Mouse (Mus musculus): ENCODE data around the gene Naxd. TPM values are rescaled to one million over a fixed set of nuclear protein-coding genes. Genes with fewer than 3 reads are reported as not detected.
A peak's percentile ranks its signal among the peaks of the same experiment; 100 is the strongest.
"Not testable (repeated sequence)": the region's sequence is repeated elsewhere in the genome, so short reads cannot be mapped to it uniquely, and the experiment has no call there.

The Naxd gene
- polyA plus RNA-seq, 1 experiment from 2014 or later = 94.4 TPM

DNA sequence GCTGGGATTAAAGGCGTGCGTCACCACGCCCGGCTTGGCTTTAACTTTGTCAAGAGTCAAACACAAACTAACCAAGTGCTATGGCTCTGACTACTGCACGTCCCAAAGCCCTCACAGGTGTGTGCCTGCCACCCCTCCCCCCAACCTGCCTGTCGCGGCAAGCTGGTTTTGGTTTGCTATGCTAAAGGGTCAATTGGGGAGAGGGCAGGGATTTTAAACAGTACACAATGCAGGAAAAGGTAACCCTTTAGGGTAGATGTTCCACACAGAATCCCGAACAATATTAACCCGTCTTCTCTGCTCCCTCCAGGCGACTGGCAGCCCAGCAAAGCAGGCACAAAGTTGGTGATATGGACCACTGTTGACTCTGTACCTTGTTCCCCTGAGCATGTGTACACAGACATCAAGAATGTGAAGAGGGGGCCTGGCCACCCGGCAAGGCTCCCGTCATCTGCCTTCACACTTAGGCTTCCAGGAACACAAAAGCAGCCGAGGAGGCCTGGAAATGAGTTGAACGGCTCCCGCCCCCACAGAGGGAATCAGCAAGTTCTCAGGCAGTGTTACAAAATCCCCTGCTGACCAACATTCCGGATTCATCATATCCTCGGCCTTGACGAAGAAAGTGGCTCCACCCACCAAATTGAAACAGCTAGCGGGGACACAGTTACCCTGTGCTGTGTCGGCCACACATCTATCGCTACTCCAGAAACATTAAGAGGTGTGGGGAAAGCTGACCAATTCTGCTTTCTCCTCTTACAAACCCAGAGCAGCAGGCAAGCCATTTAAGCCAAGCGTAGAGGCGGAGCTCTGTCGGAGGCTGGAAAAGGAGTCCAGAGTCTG, 20.7 kb upstream of the Naxd start:
- WGBS = 9% methylated on average over 24 of the region's 24 CpGs
- Histone ChIP-seq H3K9ac (0 out of 2 replicates have a peak overlapping the region, but pooled peaks have one; percentile 9), H3K4me2 (replicated peaks) (peak overlapping the region; percentile 98), H3K4me3 (replicated peaks) (peak overlapping the region; percentile 48), H3K9me3 (no peaks in the 10 kb centered on the region), H3K4me1 (replicated peaks) (peaks cover 28% of the 10 kb centered on the region), H3K36me3 (no peaks in the 10 kb centered on the region), H3K27ac (peak overlapping the region; percentile 42), H3K27me3 (replicated peaks) (peaks cover 14% of the 10 kb centered on the region)
- ATAC-seq = peak; percentile 17; the same call in 1 of the 2 replicates

GRCm38 (mm10) chr8:11477178-11477553, 20.1 kb upstream of the Naxd start:
- peaks cover 14% of the 10 kb centered on the region for H3K27me3 ChIP-seq (replicated peaks)
- peak overlapping the region; percentile 42; the same call in 1 of the 2 replicates for H3K27ac ChIP-seq
- H3K4me2 ChIP-seq (replicated peaks) = peak overlapping the region; percentile 98
- no peaks in the 10 kb centered on the region for H3K36me3 ChIP-seq
- no peak overlapping the region for H3K9ac ChIP-seq
- ATAC-seq = no peak
- peaks cover 28% of the 10 kb centered on the region for H3K4me1 ChIP-seq (replicated peaks)
- WGBS = 5% methylated on average over 9 of the region's 9 CpGs
- H3K4me3 ChIP-seq (replicated peaks) = peak overlapping the region; percentile 48
- no peaks in the 10 kb centered on the region for H3K9me3 ChIP-seq

DNA sequence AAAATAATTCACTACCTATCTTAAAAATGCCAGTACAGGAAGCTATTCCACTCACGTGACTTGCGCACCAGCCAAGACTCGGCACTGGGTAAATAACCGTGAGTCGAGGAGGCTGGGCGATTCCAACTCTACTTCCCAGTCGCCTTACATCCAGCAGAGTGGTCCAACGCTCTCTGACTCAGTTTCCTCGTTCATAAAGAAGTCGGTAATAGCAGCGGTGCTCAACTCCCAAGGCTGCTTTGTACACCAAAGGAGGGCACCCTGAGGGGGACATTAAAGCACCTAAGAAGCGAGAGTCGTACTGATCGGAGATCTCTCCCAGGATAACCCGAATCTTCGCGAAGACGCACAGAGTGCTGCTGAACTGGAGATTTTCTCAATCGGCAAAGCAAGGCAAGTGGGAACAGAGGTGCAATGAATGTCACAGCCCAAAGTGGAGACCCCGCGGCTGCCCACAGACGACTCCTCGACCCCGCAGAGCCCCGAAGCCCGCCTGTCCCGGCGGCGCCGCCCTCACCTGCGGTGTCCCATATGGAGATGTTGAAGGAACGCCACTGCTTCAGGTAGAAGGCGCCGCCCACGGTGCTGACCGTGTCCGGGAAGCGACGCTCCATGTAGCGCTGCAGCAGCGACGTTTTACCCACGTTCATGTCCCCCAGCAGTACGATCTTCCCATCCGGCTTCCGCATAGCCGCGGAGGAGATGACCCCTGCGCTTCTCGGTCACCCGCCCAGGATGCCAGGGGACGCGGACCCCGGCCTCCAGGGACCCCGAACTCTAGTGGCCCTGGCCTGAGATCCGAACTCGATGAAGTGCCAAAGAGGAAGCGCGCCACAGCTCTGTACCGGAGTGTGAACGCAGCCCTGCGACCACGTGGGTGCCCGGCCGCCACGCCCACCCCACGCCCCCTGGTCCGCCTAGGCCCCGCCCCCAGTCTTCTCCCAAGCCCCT, 19.2 kb upstream of the Naxd start, which contains the start of gene Rab20:
Gene Rab20 (minus strand): TSS at position 900 of the 951 bp plus-strand sequence.
- Histone ChIP-seq H3K4me3 (replicated peaks) (peak within 1 kb of the TSS; percentile 48), H3K4me1 (replicated peaks) (peaks cover 26% of the 10 kb centered on the region), H3K27ac (no peak within 1 kb of the TSS), H3K4me2 (replicated peaks) (peak within 1 kb of the TSS; percentile 98), H3K27me3 (replicated peaks) (peaks cover 14% of the 10 kb centered on the region), H3K36me3 (no peaks in the 10 kb centered on the region), H3K9ac (peak within 1 kb of the TSS; percentile 44), H3K9me3 (no peaks in the 10 kb centered on the region)
- ATAC-seq = peak; percentile 66
- WGBS = under 1% methylated on average over 69 of the region's 69 CpGs

GRCm38 (mm10) chr8:11478807-11479527, 18.3 kb upstream of the Naxd start:
- H3K9ac ChIP-seq = no peak overlapping the region; the same call in 1 of the 2 replicates

GRCm38 (mm10) chr8:11479591-11479990, 17.7 kb upstream of the Naxd start:
- no peaks in the 10 kb centered on the region for H3K9me3 ChIP-seq
- H3K27me3 ChIP-seq (replicated peaks) = peaks cover 14% of the 10 kb centered on the region
- no peak overlapping the region for H3K9ac ChIP-seq
- ATAC-seq = no peak
- 32% methylated on average over 14 of the region's 14 CpGs for WGBS
- H3K4me3 ChIP-seq (replicated peaks) = no peak overlapping the region
- H3K27ac ChIP-seq = no peak overlapping the region
- H3K4me2 ChIP-seq (replicated peaks) = peak overlapping the region; percentile 98; the same call in 1 of the 2 replicates
- H3K4me1 ChIP-seq (replicated peaks) = peaks cover 17% of the 10 kb centered on the region
- no peaks in the 10 kb centered on the region for H3K36me3 ChIP-seq

More at GRCm38 (mm10) chr8:11478807-11479527, 18.3 kb upstream of the Naxd start:
- H3K4me3 ChIP-seq (replicated peaks) = peak overlapping the region; percentile 48
- H3K4me2 ChIP-seq (replicated peaks) = peak overlapping the region; percentile 98
- ATAC-seq = peak; percentile 6; the same call in 1 of the 2 replicates
- H3K27ac ChIP-seq = no peak overlapping the region
- H3K9me3 ChIP-seq = no peaks in the 10 kb centered on the region
- 11% methylated on average over 23 of the region's 23 CpGs for WGBS
- peaks cover 17% of the 10 kb centered on the region for H3K4me1 ChIP-seq (replicated peaks)
- peaks cover 14% of the 10 kb centered on the region for H3K27me3 ChIP-seq (replicated peaks)
- H3K36me3 ChIP-seq = no peaks in the 10 kb centered on the region

DNA sequence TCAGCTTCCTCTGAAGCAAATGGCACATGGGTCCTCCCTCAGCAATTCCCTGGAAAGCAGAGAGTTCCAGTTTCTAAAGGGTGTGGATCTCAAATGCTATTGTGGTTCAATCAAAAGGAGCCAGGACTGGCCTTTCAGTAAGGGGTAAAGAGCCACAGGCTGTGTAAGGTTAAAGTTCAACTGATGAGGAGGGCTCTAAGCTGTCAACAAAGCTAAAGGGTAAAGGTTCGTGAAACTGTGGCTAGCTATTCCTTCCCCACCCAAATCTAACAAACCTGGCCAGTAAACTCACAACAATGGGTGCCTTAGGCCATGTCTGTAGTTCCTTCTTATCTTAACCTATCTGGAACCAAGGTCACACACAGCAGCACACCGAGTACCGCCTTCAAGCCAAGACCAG, 15.4 kb upstream of the Naxd start:
- peaks cover 8% of the 10 kb centered on the region; the same call in 1 of the 2 replicates for H3K4me1 ChIP-seq (replicated peaks)
- H3K4me2 ChIP-seq (replicated peaks) = no peak overlapping the region
- H3K9me3 ChIP-seq = no peaks in the 10 kb centered on the region
- no peak overlapping the region for H3K4me3 ChIP-seq (replicated peaks)
- peaks cover 11% of the 10 kb centered on the region for H3K27me3 ChIP-seq (replicated peaks)
- no peaks in the 10 kb centered on the region for H3K36me3 ChIP-seq
- WGBS = 52% methylated on average over 3 of the region's 3 CpGs
- no peak for ATAC-seq
- H3K9ac ChIP-seq = no peak overlapping the region
- no peak overlapping the region for H3K27ac ChIP-seq

GRCm38 (mm10) chr8:11482537-11482936, 14.8 kb upstream of the Naxd start:
- Histone ChIP-seq H3K36me3 (no peaks in the 10 kb centered on the region), H3K9ac (no peak overlapping the region), H3K4me3 (replicated peaks) (no peak overlapping the region), H3K27ac (no peak overlapping the region), H3K27me3 (replicated peaks) (peaks cover 11% of the 10 kb centered on the region), H3K4me2 (replicated peaks) (no peak overlapping the region), H3K9me3 (no peaks in the 10 kb centered on the region), H3K4me1 (replicated peaks) (peaks cover 6% of the 10 kb centered on the region; the same call in 1 of the 2 replicates)
- no peak for ATAC-seq
- WGBS = 62% methylated on average over 3 of the region's 3 CpGs

DNA sequence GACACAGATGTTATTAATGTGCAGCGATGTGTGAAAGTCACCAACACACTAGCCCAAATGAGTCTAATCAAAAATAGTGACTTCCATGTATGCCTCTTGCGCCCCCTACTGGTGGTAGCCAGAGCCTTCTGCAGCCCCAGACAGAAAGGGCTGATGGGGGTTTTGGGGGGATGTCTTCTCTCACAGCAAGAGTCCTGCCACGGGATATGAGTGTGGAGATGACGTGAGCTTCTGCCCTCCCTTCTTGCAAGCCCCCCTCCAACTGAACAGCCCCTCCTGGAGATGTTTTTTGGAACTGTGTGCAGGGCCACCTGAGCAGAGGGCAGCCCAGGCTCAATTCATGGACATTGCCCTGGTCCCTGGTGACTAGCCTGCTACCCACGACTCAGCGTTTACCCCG, 11.2 kb upstream of the Naxd start:
- peak; percentile 46 for ATAC-seq
- Histone ChIP-seq H3K27me3 (replicated peaks) (no peaks in the 10 kb centered on the region; the same call in 1 of the 2 replicates), H3K9ac (no peak overlapping the region), H3K9me3 (no peaks in the 10 kb centered on the region), H3K36me3 (no peaks in the 10 kb centered on the region), H3K4me2 (replicated peaks) (no peak overlapping the region), H3K4me1 (replicated peaks) (no peaks in the 10 kb centered on the region), H3K27ac (no peak overlapping the region), H3K4me3 (replicated peaks) (no peak overlapping the region)
- WGBS = 17% methylated on average over 7 of the region's 7 CpGs

- no peaks in the 10 kb centered on the region for H3K36me3 ChIP-seq
- H3K4me3 ChIP-seq (replicated peaks) = no peak overlapping the region
- no peak overlapping the region for H3K4me2 ChIP-seq (replicated peaks)
- no peaks in the 10 kb centered on the region for H3K9me3 ChIP-seq
- 70% methylated on average over 4 of the region's 4 CpGs for WGBS
- no peak for ATAC-seq
- H3K4me1 ChIP-seq (replicated peaks) = no peaks in the 10 kb centered on the region
- no peak overlapping the region for H3K27ac ChIP-seq
- no peaks in the 10 kb centered on the region; the same call in 1 of the 2 replicates for H3K27me3 ChIP-seq (replicated peaks)
- H3K9ac ChIP-seq = no peak overlapping the region
Observed at GRCm38 (mm10) chr8:11487229-11487628, 10.1 kb upstream of the Naxd start.

GRCm38 (mm10) chr8:11492340-11492739, 5.0 kb upstream of the Naxd start:
- not testable (repeated sequence) for H3K4me1 ChIP-seq (replicated peaks); H3K9me3 ChIP-seq; ATAC-seq; H3K4me3 ChIP-seq (replicated peaks); H3K9ac ChIP-seq; H3K27me3 ChIP-seq (replicated peaks); H3K27ac ChIP-seq; H3K36me3 ChIP-seq; H3K4me2 ChIP-seq (replicated peaks)
- WGBS = 89% methylated on average over 2 of the region's 2 CpGs

GRCm38 (mm10) chr8:11498281-11498680, 975 bp downstream of the Naxd start:
- no peak overlapping the region for H3K9ac ChIP-seq
- 74% methylated on average over 12 of the region's 12 CpGs for WGBS
- H3K4me3 ChIP-seq (replicated peaks) = peak overlapping the region; percentile 78
- peaks cover 7% of the 10 kb centered on the region for H3K4me1 ChIP-seq (replicated peaks)
- H3K27ac ChIP-seq = no peak overlapping the region
- H3K36me3 ChIP-seq = no peaks in the 10 kb centered on the region
- H3K9me3 ChIP-seq = no peaks in the 10 kb centered on the region
- no peak for ATAC-seq
- H3K27me3 ChIP-seq (replicated peaks) = no peaks in the 10 kb centered on the region
- peak overlapping the region; percentile 65 for H3K4me2 ChIP-seq (replicated peaks)

Data from intestine, embryonic 15.5 days (tissue).